In the genomic region with DNA sequence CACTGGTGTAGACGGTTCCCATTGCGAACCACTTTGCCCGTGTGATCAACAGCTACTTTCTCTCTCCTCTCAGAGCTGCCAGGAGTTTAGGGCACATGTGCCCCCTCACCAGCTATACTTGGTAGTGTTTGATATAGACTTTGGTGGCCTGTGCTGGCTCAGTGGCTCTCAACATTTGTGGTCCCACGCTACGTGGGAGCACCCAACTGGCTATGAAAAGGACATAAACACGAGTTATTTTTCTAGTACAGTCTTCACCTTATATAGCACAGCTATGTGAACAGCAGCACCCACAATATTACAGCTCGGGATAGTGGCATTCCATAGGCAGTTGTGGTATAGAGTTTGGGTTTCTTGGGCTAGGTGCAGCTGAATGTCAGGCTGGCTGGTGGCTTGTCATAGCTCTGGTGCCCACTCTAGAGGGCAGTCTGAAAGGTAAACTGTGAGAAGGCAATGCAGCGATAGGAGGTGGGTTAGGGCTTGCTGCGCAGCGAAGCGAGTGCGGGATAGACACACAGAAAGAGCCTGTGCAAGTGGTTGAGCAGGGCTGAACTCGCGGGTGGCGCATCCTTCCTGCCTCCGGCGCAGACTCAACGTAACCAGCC, we compare ENCODE assay signal across 12 mouse cellular contexts. TPM values are rescaled to one million over a fixed set of nuclear protein-coding genes. Genes with fewer than 3 reads are reported as not detected.
A peak's percentile ranks its signal among the peaks of the same experiment; 100 is the strongest.
DNase-seq lines count a peak whose midpoint lies in the region; ATAC-seq and TF ChIP-seq lines count a peak whose summit lies in the region.
"Had no signal": no experiment of that assay in that cellular context is flagged by ENCODE, and none has a peak within 500 bp of the region (broad histone marks: within the 10 kb centered on the region; RNA-seq: fewer than 3 reads in every experiment).

No protein-coding gene starts in this region.

- no peak for DNase-seq in heart, postnatal 0 days (ENCODE audit: low spot score)
- no peak for DNase-seq in heart, adult 18-20 months
- no peak for DNase-seq in embryonic facial prominence, embryonic 10.5 days (ENCODE audit: low spot score)
- DNase-seq in cerebellum, postnatal 36 days = no peak
- no peak for DNase-seq in cerebellum, postnatal 14 days
- no peak for DNase-seq in natural killer cell, adult 2 months (ENCODE audit: low spot score in 2 of 2)
- DNase-seq: cerebellum, adult 18-20 months; kidney, adult 18-20 months; lung, postnatal 10 days had no signal

- ATAC-seq in heart, postnatal 0 days (ENCODE audit: insufficient read depth, low read depth) = no peak
- ATAC-seq in hindbrain, embryonic 13.5 days (ENCODE audit: low FRiP score) = no peak
- no peak for ATAC-seq in midbrain, embryonic 13.5 days

- H3K9me3 ChIP-seq in heart, postnatal 0 days (replicated peaks; ENCODE audit: control insufficient read depth, low read length) = no peaks in the 10 kb centered on the region
- H3K9me3 ChIP-seq in embryonic facial prominence, embryonic 10.5 days = no peaks in the 10 kb centered on the region
- H3K9me3 ChIP-seq in hindbrain, embryonic 13.5 days = no peaks in the 10 kb centered on the region
- H3K9me3 ChIP-seq in midbrain, embryonic 13.5 days = no peaks in the 10 kb centered on the region

- no peak overlapping the region for H3K9ac ChIP-seq in heart, postnatal 0 days (replicated peaks; ENCODE audit: low read depth, low read length)
- no peak overlapping the region for H3K9ac ChIP-seq in hindbrain, embryonic 13.5 days
- H3K9ac ChIP-seq in midbrain, embryonic 13.5 days (replicated peaks) = peak overlapping the region; percentile 11; the same call in 1 of the 2 replicates

- H3K27me3 ChIP-seq in heart, postnatal 0 days (ENCODE audit: control insufficient read depth, insufficient read depth, low read length) = peaks cover 56% of the 10 kb centered on the region
- peaks cover 79% of the 10 kb centered on the region for H3K27me3 ChIP-seq in embryonic facial prominence, embryonic 10.5 days (replicated peaks; ENCODE audit: low read depth, poor library complexity, severe bottlenecking)
- peaks cover 48% of the 10 kb centered on the region for H3K27me3 ChIP-seq in hindbrain, embryonic 13.5 days
- H3K27me3 ChIP-seq in midbrain, embryonic 13.5 days = peaks cover 24% of the 10 kb centered on the region

- TF ChIP-seq EP300 in heart, postnatal 0 days (IDR thresholded peaks at IDR 0.05; ENCODE audit: low read depth) = no peak

- no peak overlapping the region for H3K27ac ChIP-seq in heart, postnatal 0 days (ENCODE audit: low read depth)
- peak overlapping the region; percentile 11; the same call in 1 of the 2 replicates for H3K27ac ChIP-seq in embryonic facial prominence, embryonic 10.5 days (replicated peaks)
- no peak overlapping the region for H3K27ac ChIP-seq in hindbrain, embryonic 13.5 days
- no peak overlapping the region for H3K27ac ChIP-seq in midbrain, embryonic 13.5 days

- H3K4me3 ChIP-seq in heart, postnatal 0 days (ENCODE audit: low read depth, low read length) = no peak overlapping the region; the same call in 1 of the 2 replicates
- H3K4me3 ChIP-seq in embryonic facial prominence, embryonic 10.5 days = peak overlapping the region; percentile 39
- peak overlapping the region; percentile 16; the same call in 1 of the 2 replicates for H3K4me3 ChIP-seq in hindbrain, embryonic 13.5 days
- no peak overlapping the region; the same call in 1 of the 2 replicates for H3K4me3 ChIP-seq in midbrain, embryonic 13.5 days (replicated peaks)

- H3K4me1 ChIP-seq in heart, postnatal 0 days (ENCODE audit: control insufficient read depth, insufficient read depth) = peaks cover 4% of the 10 kb centered on the region; the same call in 1 of the 2 replicates
- H3K4me1 ChIP-seq in embryonic facial prominence, embryonic 10.5 days = peaks cover 68% of the 10 kb centered on the region
- H3K4me1 ChIP-seq in hindbrain, embryonic 13.5 days (replicated peaks) = peaks cover 55% of the 10 kb centered on the region
- peaks cover 66% of the 10 kb centered on the region for H3K4me1 ChIP-seq in midbrain, embryonic 13.5 days (replicated peaks)

- no peaks in the 10 kb centered on the region for H3K36me3 ChIP-seq in heart, postnatal 0 days (replicated peaks; ENCODE audit: control insufficient read depth, insufficient read depth, low read length)
- H3K36me3 ChIP-seq in embryonic facial prominence, embryonic 10.5 days (replicated peaks) = no peaks in the 10 kb centered on the region
- no peaks in the 10 kb centered on the region for H3K36me3 ChIP-seq in hindbrain, embryonic 13.5 days
- no peaks in the 10 kb centered on the region for H3K36me3 ChIP-seq in midbrain, embryonic 13.5 days

- no peak for TF ChIP-seq CTCF in heart, postnatal 0 days (IDR thresholded peaks at IDR 0.05; ENCODE audit: low read depth)

- 0 out of 2 replicates have a peak overlapping the region, but pooled peaks have one; percentile 3 for H3K4me2 ChIP-seq in heart, postnatal 0 days (ENCODE audit: low read depth, low read length)
- peak overlapping the region; percentile 43 for H3K4me2 ChIP-seq in hindbrain, embryonic 13.5 days
- H3K4me2 ChIP-seq in midbrain, embryonic 13.5 days (replicated peaks) = peak overlapping the region; percentile 40

- WGBS in heart, postnatal 0 days = 31% methylated on average over 18 of the region's 18 CpGs
- WGBS in embryonic facial prominence, embryonic 10.5 days = 11% methylated on average over 18 of the region's 18 CpGs
- WGBS in hindbrain, embryonic 13.5 days = 14% methylated on average over 16 of the region's 18 CpGs
- whole genome bisulfite sequencing in midbrain, embryonic 13.5 days = 19% methylated on average over 18 of the region's 18 CpGs

RNA-seq across cellular contexts. Expression of gene Hhipl1, which starts 11.9 kb away (rescaled TPM):
- 0.70 and 5.0 TPM in 2 replicates for total RNA-seq in heart, postnatal 0 days (2014; rRNA removed; ENCODE audit: low replicate concordance)
- 0.58 and 0.61 TPM in 2 replicates for polyA plus RNA-seq in heart, postnatal 0 days (2015; fragmentation: Nextera tagmentation; extraction: Ambion mirVana)
- 1 to 10 TPM; 1.3 to 2.1 TPM for total RNA-seq in heart, adult 18-20 months (2021)
- polyA plus RNA-seq in embryonic facial prominence, embryonic 10.5 days (2016; fragmentation: Nextera tagmentation; extraction: Ambion mirVana) = 0.72 and 0.99 TPM in 2 replicates
- polyA plus RNA-seq in hindbrain, embryonic 13.5 days (2015; fragmentation: Nextera tagmentation; extraction: Ambion mirVana) = 1.5 and 1.6 TPM in 2 replicates
- 2.0 and 2.9 TPM in 2 replicates for polyA plus RNA-seq in midbrain, embryonic 13.5 days (2015; fragmentation: Nextera tagmentation; extraction: Ambion mirVana)
- total RNA-seq: MEL had no signal

RNA-seq across cellular contexts. Expression of gene Cyp46a1, which starts 16.3 kb away (rescaled TPM):
- 1.0 and 3.6 TPM in 2 replicates for total RNA-seq in heart, postnatal 0 days (2014; rRNA removed; ENCODE audit: low replicate concordance)
- polyA plus RNA-seq in heart, postnatal 0 days (2015; fragmentation: Nextera tagmentation; extraction: Ambion mirVana) = 3.0 and 3.1 TPM in 2 replicates
- total RNA-seq in heart, adult 18-20 months (2021) = under 1 TPM; 0.45 to 0.95 TPM
- polyA plus RNA-seq in embryonic facial prominence, embryonic 10.5 days (2016; fragmentation: Nextera tagmentation; extraction: Ambion mirVana) = 3.9 and 5.8 TPM in 2 replicates
- polyA plus RNA-seq in hindbrain, embryonic 13.5 days (2015; fragmentation: Nextera tagmentation; extraction: Ambion mirVana) = 15.4 and 17.5 TPM in 2 replicates
- polyA plus RNA-seq in midbrain, embryonic 13.5 days (2015; fragmentation: Nextera tagmentation; extraction: Ambion mirVana) = 16.7 and 17.7 TPM in 2 replicates
- total RNA-seq: MEL had no signal

RNA-seq across cellular contexts. Expression of gene Ccdc85c, which starts 42.7 kb away (rescaled TPM):
- 44.7 and 56.2 TPM in 2 replicates for total RNA-seq in heart, postnatal 0 days (2014; rRNA removed; ENCODE audit: low replicate concordance)
- 6.9 and 7.8 TPM in 2 replicates for polyA plus RNA-seq in heart, postnatal 0 days (2015; fragmentation: Nextera tagmentation; extraction: Ambion mirVana)
- 10 to 100 TPM; 38.5 to 42.5 TPM for total RNA-seq in heart, adult 18-20 months (2021)
- polyA plus RNA-seq in embryonic facial prominence, embryonic 10.5 days (2016; fragmentation: Nextera tagmentation; extraction: Ambion mirVana) = 11.4 and 12.1 TPM in 2 replicates
- polyA plus RNA-seq in hindbrain, embryonic 13.5 days (2015; fragmentation: Nextera tagmentation; extraction: Ambion mirVana) = 17.3 and 17.7 TPM in 2 replicates
- polyA plus RNA-seq in midbrain, embryonic 13.5 days (2015; fragmentation: Nextera tagmentation; extraction: Ambion mirVana) = 19.5 and 21.5 TPM in 2 replicates

RNA-seq across cellular contexts. Expression of gene Eml1, which starts 52.8 kb away (rescaled TPM):
- total RNA-seq in heart, postnatal 0 days (2014; rRNA removed; ENCODE audit: low replicate concordance) = 69.3 and 80.6 TPM in 2 replicates
- polyA plus RNA-seq in heart, postnatal 0 days (2015; fragmentation: Nextera tagmentation; extraction: Ambion mirVana) = 61.3 and 65.2 TPM in 2 replicates
- total RNA-seq in heart, adult 18-20 months (2021) = 10 to 100 TPM; 81.3 to 95.3 TPM
- 70.6 and 74.1 TPM in 2 replicates for polyA plus RNA-seq in embryonic facial prominence, embryonic 10.5 days (2016; fragmentation: Nextera tagmentation; extraction: Ambion mirVana)
- 58.7 and 61.9 TPM in 2 replicates for polyA plus RNA-seq in hindbrain, embryonic 13.5 days (2015; fragmentation: Nextera tagmentation; extraction: Ambion mirVana)
- 65.7 and 66.7 TPM in 2 replicates for polyA plus RNA-seq in midbrain, embryonic 13.5 days (2015; fragmentation: Nextera tagmentation; extraction: Ambion mirVana)
- total RNA-seq: MEL had no signal

Comparison
In these comparisons a context has a peak if more than half of its experiments do, and no peak if none do; other contexts are left out.
1. H3K4me3 ChIP-seq: peak in embryonic facial prominence, embryonic 10.5 days (single experiment) and hindbrain, embryonic 13.5 days (single experiment); none in heart, postnatal 0 days (single experiment) and midbrain, embryonic 13.5 days (single experiment).
2. Peak in every context shown above with its lines, with median percentiles within 50 percentile points of each other: H3K4me2 ChIP-seq.